Mouse (Mus musculus) brain, embryonic 18.5 days (tissue): ENCODE measurements around the gene Pcif1.

ENCODE experiments used
- DNase-seq: peaks from one replicate; pipeline ENCODE4 v3.0.0-alpha.2; 2012; ENCODE audit warnings: low read depth, low spot score

Gene Pcif1

GRCm38 (mm10) chr2:164892696-164893216, 13.7 kb downstream of the Pcif1 start:
- no peak for DNase-seq

- no peak for DNase-seq
Observed at GRCm38 (mm10) chr2:164894048-164894447, 14.9 kb downstream of the Pcif1 start.

GRCm38 (mm10) chr2:164894644-164895043, 15.5 kb downstream of the Pcif1 start:
- no peak for DNase-seq

GRCm38 (mm10) chr2:164895885-164896284, 16.8 kb downstream of the Pcif1 start:
- DNase-seq, result no peak

- no peak for DNase-seq
Observed at GRCm38 (mm10) chr2:164898008-164898407, 18.9 kb downstream of the Pcif1 start.

- DNase-seq, result no peak
Observed at GRCm38 (mm10) chr2:164899034-164899433, 19.9 kb downstream of the Pcif1 start.

- DNase-seq, result no peak
Observed at GRCm38 (mm10) chr2:164899723-164900459, 20.8 kb downstream of the Pcif1 start.

GRCm38 (mm10) chr2:164901380-164901779, 22.3 kb downstream of the Pcif1 start:
- DNase-seq, result no peak

GRCm38 (mm10) chr2:164903496-164903895, 24.4 kb downstream of the Pcif1 start:
- no peak for DNase-seq

GRCm38 (mm10) chr2:164906071-164906470, 27.0 kb downstream of the Pcif1 start:
- DNase-seq, result no peak

GRCm38 (mm10) chr2:164907511-164907910, 28.4 kb downstream of the Pcif1 start:
- DNase-seq, result no peak

- DNase-seq, result no peak
Observed at GRCm38 (mm10) chr2:164908011-164908410, 28.9 kb downstream of the Pcif1 start.

- DNase-seq, result no peak
Observed at GRCm38 (mm10) chr2:164909100-164909499, 30.0 kb downstream of the Pcif1 start.

GRCm38 (mm10) chr2:164909542-164909941, 30.4 kb downstream of the Pcif1 start:
- DNase-seq, result no peak

- no peak for DNase-seq
Observed at GRCm38 (mm10) chr2:164910360-164911061, 31.4 kb downstream of the Pcif1 start.

- DNase-seq, result peak; percentile 88
Observed at GRCm38 (mm10) chr2:164911086-164912048, 32.3 kb downstream of the Pcif1 start, which contains the start of gene Zfp335. Zfp335 (minus strand) TSS chr2:164911757.

- DNase-seq, result peak; percentile 12
Observed at GRCm38 (mm10) chr2:164912151-164912550, 33.0 kb downstream of the Pcif1 start.

GRCm38 (mm10) chr2:164912749-164913427, 33.8 kb downstream of the Pcif1 start:
- DNase-seq, result no peak

- no peak for DNase-seq
Observed at GRCm38 (mm10) chr2:164913428-164913786, 34.3 kb downstream of the Pcif1 start.

- no peak for DNase-seq
Observed at GRCm38 (mm10) chr2:164916820-164917219, 37.7 kb downstream of the Pcif1 start.

- no peak for DNase-seq
Observed at GRCm38 (mm10) chr2:164917371-164917770, 38.3 kb downstream of the Pcif1 start.
